22 mouse cellular contexts compared by ENCODE assay signal in genomic region chr6:34902578-34902977, GRCm38 (mm10). TPM values are rescaled to one million over a fixed set of nuclear protein-coding genes. Genes with fewer than 3 reads are reported as not detected.
DNase-seq lines count a peak whose midpoint lies in the region; ATAC-seq and TF ChIP-seq lines count a peak whose summit lies in the region.
"Had no signal": no experiment of that assay in that cellular context is flagged by ENCODE, and none has a peak within 500 bp of the region (broad histone marks: within the 10 kb centered on the region; RNA-seq: fewer than 3 reads in every experiment).

No protein-coding gene starts in this region.

- no peaks in the 10 kb centered on the region for H3K9me3 ChIP-seq in kidney, embryonic 14.5 days (ENCODE audit: control insufficient read depth, low read length)
- H3K9me3 ChIP-seq in hindbrain, embryonic 16.5 days (ENCODE audit: control insufficient read depth, low read length) = no peaks in the 10 kb centered on the region
- H3K9me3 ChIP-seq: embryonic facial prominence, embryonic 13.5 days; forebrain, embryonic 10.5 days; neural tube, embryonic 12.5 days had no signal

- H3K4me1 ChIP-seq in kidney, adult 2 months (ENCODE audit: control insufficient read depth, insufficient read depth, low read length) = peaks cover 14% of the 10 kb centered on the region
- H3K4me1 ChIP-seq in kidney, embryonic 14.5 days (ENCODE audit: control insufficient read depth, insufficient read depth, low read length) = no peaks in the 10 kb centered on the region
- H3K4me1 ChIP-seq in hindbrain, embryonic 16.5 days (ENCODE audit: control insufficient read depth, insufficient read depth, low read depth, low read length) = peaks cover 3% of the 10 kb centered on the region; the same call in 1 of the 2 replicates
- H3K4me1 ChIP-seq: embryonic facial prominence, embryonic 13.5 days; neural tube, embryonic 12.5 days had no signal

- peaks cover 1% of the 10 kb centered on the region for H3K36me3 ChIP-seq in kidney, adult 2 months (ENCODE audit: control insufficient read depth, insufficient read depth, low read length)
- peaks cover 64% of the 10 kb centered on the region for H3K36me3 ChIP-seq in kidney, embryonic 14.5 days (ENCODE audit: control insufficient read depth, insufficient read depth, low read length)
- peaks cover 19% of the 10 kb centered on the region; the same call in 1 of the 2 replicates for H3K36me3 ChIP-seq in hindbrain, embryonic 16.5 days (ENCODE audit: control insufficient read depth, insufficient read depth, low read length)

- H3K27ac ChIP-seq in gastrocnemius, adult 2 months = no peak overlapping the region
- no peak overlapping the region for H3K27ac ChIP-seq in kidney, adult 2 months (ENCODE audit: insufficient read depth, low read depth, low read length)
- H3K27ac ChIP-seq in kidney, embryonic 14.5 days (ENCODE audit: low read depth, low read length) = no peak overlapping the region
- no peak overlapping the region for H3K27ac ChIP-seq in hindbrain, embryonic 16.5 days (ENCODE audit: low read depth, low read length)
- H3K27ac ChIP-seq: embryonic facial prominence, embryonic 13.5 days; forebrain, embryonic 10.5 days; neural tube, embryonic 12.5 days had no signal

- no peak for ATAC-seq in kidney, embryonic 14.5 days (ENCODE audit: low FRiP score, low TSS enrichment)
- ATAC-seq in CD4-positive, CD25-positive, alpha-beta regulatory T cell, adult 4 months = peak; percentile 50
- no peak for ATAC-seq in hindbrain, embryonic 16.5 days
- ATAC-seq: Patski had no signal

- no peaks in the 10 kb centered on the region for H3K27me3 ChIP-seq in kidney, adult 2 months (replicated peaks; ENCODE audit: control insufficient read depth, insufficient read depth, low read length)
- H3K27me3 ChIP-seq in kidney, embryonic 14.5 days (ENCODE audit: control insufficient read depth, insufficient read depth, low read length) = no peaks in the 10 kb centered on the region
- no peaks in the 10 kb centered on the region for H3K27me3 ChIP-seq in hindbrain, embryonic 16.5 days (replicated peaks; ENCODE audit: control insufficient read depth, insufficient read depth, low read length)
- H3K27me3 ChIP-seq: embryonic facial prominence, embryonic 13.5 days; neural tube, embryonic 12.5 days; Patski had no signal

- WGBS in kidney, adult 2 months = 81% methylated on average over 7 of the region's 7 CpGs
- WGBS in kidney, embryonic 14.5 days = 74% methylated on average over 7 of the region's 7 CpGs
- 85% methylated on average over 7 of the region's 7 CpGs for WGBS in hindbrain, embryonic 16.5 days

- no peak overlapping the region for H3K4me3 ChIP-seq in gastrocnemius, adult 2 months
- no peak overlapping the region for H3K4me3 ChIP-seq in kidney, adult 2 months (ENCODE audit: insufficient read depth, low read depth, low read length)
- H3K4me3 ChIP-seq in kidney, embryonic 14.5 days (ENCODE audit: low read length) = no peak overlapping the region
- no peak overlapping the region for H3K4me3 ChIP-seq in hindbrain, embryonic 16.5 days (ENCODE audit: low read length)
- H3K4me3 ChIP-seq: embryonic facial prominence, embryonic 13.5 days; forebrain, embryonic 10.5 days; neural tube, embryonic 12.5 days had no signal

- no peak for TF ChIP-seq CTCF in gastrocnemius, adult 2 months (IDR thresholded peaks at IDR 0.05)
- no peak for TF ChIP-seq CTCF in kidney, adult 2 months (conservative IDR thresholded peaks at IDR 0.05; ENCODE audit: insufficient read depth, insufficient read length, low read depth, low read length)

- no peak for TF ChIP-seq POLR2A in kidney, adult 2 months (IDR thresholded peaks at IDR 0.05; ENCODE audit: low read depth, low read length)

- intact Hi-C loops in gastrocnemius, adult 2 months (cut with DNase I) = no loop called here

- peak; percentile 8 for DNase-seq in gastrocnemius, adult 2 months
- no peak for DNase-seq in gastrocnemius, postnatal 4 days (ENCODE audit: low spot score in 2 of 2)
- peak; percentile 59 for DNase-seq in kidney, adult 2 months
- peak; percentile 69 for DNase-seq in lung, postnatal 36 days
- DNase-seq in cerebellum, adult 18-20 months = no peak
- DNase-seq: cerebellum, adult 11 months; gastrocnemius, postnatal 14 days; kidney, postnatal 25 days; thymus, postnatal 14 days had no signal

- H3K9ac ChIP-seq in kidney, embryonic 14.5 days (ENCODE audit: low read depth, low read length) = no peak overlapping the region
- no peak overlapping the region for H3K9ac ChIP-seq in hindbrain, embryonic 16.5 days (ENCODE audit: low read depth, low read length)
- H3K9ac ChIP-seq: embryonic facial prominence, embryonic 13.5 days; neural tube, embryonic 12.5 days had no signal

- H3K4me2 ChIP-seq in kidney, embryonic 14.5 days (replicated peaks; ENCODE audit: low read depth, low read length) = no peak overlapping the region
- H3K4me2 ChIP-seq in hindbrain, embryonic 16.5 days (ENCODE audit: low read length) = no peak overlapping the region
- H3K4me2 ChIP-seq: embryonic facial prominence, embryonic 13.5 days; neural tube, embryonic 12.5 days had no signal

RNA-seq across cellular contexts. Expression of gene Wdr91, which starts 8.1 kb away (rescaled TPM):
- total RNA-seq in gastrocnemius, adult 2 months (2021) = 1 to 10 TPM; 5.2 to 8.0 TPM
- 10 to 100 TPM; 17.5 to 18.7 TPM for total RNA-seq in gastrocnemius, postnatal 4 days (2021)
- 56.0 and 60.5 TPM in 2 replicates for polyA plus RNA-seq in kidney, adult 2 months (2012; rRNA removed)
- polyA plus RNA-seq in kidney, embryonic 14.5 days (2014; fragmentation: Nextera tagmentation; extraction: Ambion mirVana) = 7.3 and 11.0 TPM in 2 replicates
- polyA plus RNA-seq in CD4-positive, CD25-positive, alpha-beta regulatory T cell, adult 4 months (2017; shearing (Covaris generic)) = 10 to 100 TPM; 20.0 to 30.1 TPM
- polyA plus RNA-seq in hindbrain, embryonic 16.5 days (2015; fragmentation: Nextera tagmentation; extraction: Ambion mirVana) = 13.9 and 14.8 TPM in 2 replicates

RNA-seq across cellular contexts. Expression of gene Stra8, which starts 17.4 kb away (rescaled TPM):
- total RNA-seq in gastrocnemius, adult 2 months (2021) = not detected
- total RNA-seq in gastrocnemius, postnatal 4 days (2021) = not detected
- not detected in 2 replicates for polyA plus RNA-seq in kidney, adult 2 months (2012; rRNA removed)
- polyA plus RNA-seq in kidney, embryonic 14.5 days (2014; fragmentation: Nextera tagmentation; extraction: Ambion mirVana) = not detected in 2 replicates
- under 1 TPM in 1 of 2 experiments, not detected in 1; 0.27 TPM for polyA plus RNA-seq in CD4-positive, CD25-positive, alpha-beta regulatory T cell, adult 4 months (2017; shearing (Covaris generic))
- polyA plus RNA-seq in hindbrain, embryonic 16.5 days (2015; fragmentation: Nextera tagmentation; extraction: Ambion mirVana) = not detected in 2 replicates
- total RNA-seq: gastrocnemius, postnatal 14 days; layer of hippocampus, postnatal 25 days; left cerebral cortex, postnatal 36 days; liver, adult 2 months had no signal
- polyA plus RNA-seq: cortical plate, adult 2 months; embryonic facial prominence, embryonic 13.5 days; forebrain, embryonic 10.5 days; hindbrain, embryonic 11.5 days; intestine, embryonic 14.5 days; liver, adult 2 months; neural tube, embryonic 12.5 days; Patski had no signal

RNA-seq across cellular contexts. Expression of gene Cyren, which starts 24.7 kb away (rescaled TPM):
- 1 to 10 TPM; 2.8 to 3.7 TPM for total RNA-seq in gastrocnemius, adult 2 months (2021)
- total RNA-seq in gastrocnemius, postnatal 4 days (2021) = 1 to 10 TPM; 7.9 TPM
- polyA plus RNA-seq in kidney, adult 2 months (2012; rRNA removed) = 6.4 and 6.7 TPM in 2 replicates
- 13.1 and 14.2 TPM in 2 replicates for polyA plus RNA-seq in kidney, embryonic 14.5 days (2014; fragmentation: Nextera tagmentation; extraction: Ambion mirVana)
- polyA plus RNA-seq in CD4-positive, CD25-positive, alpha-beta regulatory T cell, adult 4 months (2017; shearing (Covaris generic)) = 1 to 10 TPM; 5.0 to 5.9 TPM
- polyA plus RNA-seq in hindbrain, embryonic 16.5 days (2015; fragmentation: Nextera tagmentation; extraction: Ambion mirVana) = 9.7 and 9.8 TPM in 2 replicates

RNA-seq across cellular contexts. Expression of gene Tmem140, which starts 39.6 kb away (rescaled TPM):
- total RNA-seq in gastrocnemius, adult 2 months (2021) = 10 to 100 TPM; 26.4 to 32.9 TPM
- total RNA-seq in gastrocnemius, postnatal 4 days (2021) = 1 to 10 TPM; 8.6 to 9.7 TPM
- polyA plus RNA-seq in kidney, adult 2 months (2012; rRNA removed) = 37.5 and 43.8 TPM in 2 replicates
- 0.64 and 1.0 TPM in 2 replicates for polyA plus RNA-seq in kidney, embryonic 14.5 days (2014; fragmentation: Nextera tagmentation; extraction: Ambion mirVana)
- 10 to 100 TPM; 21.8 to 22.6 TPM for polyA plus RNA-seq in CD4-positive, CD25-positive, alpha-beta regulatory T cell, adult 4 months (2017; shearing (Covaris generic))
- 1.1 and 1.7 TPM in 2 replicates for polyA plus RNA-seq in hindbrain, embryonic 16.5 days (2015; fragmentation: Nextera tagmentation; extraction: Ambion mirVana)

Comparison
In these comparisons a context has a peak if more than half of its experiments do, and no peak if none do; other contexts are left out.
1. DNase-seq: peak in gastrocnemius, adult 2 months (single experiment), kidney, adult 2 months (single experiment) and lung, postnatal 36 days (single experiment); none in gastrocnemius, postnatal 4 days (0 of 2) and cerebellum, adult 18-20 months (0 of 2).